Mouse (Mus musculus): ENCODE data around the gene Olfr49.
A peak's percentile ranks its signal among the peaks of the same experiment; 100 is the strongest.
"Not testable (repeated sequence)": the region's sequence is repeated elsewhere in the genome, so short reads cannot be mapped to it uniquely, and the experiment has no call there.

The Olfr49 gene

GRCm38 (mm10) chr14:54232143-54232542 is 52.6 kb downstream of the Olfr49 start:
- DNase-seq (ENCODE audit: low read depth, low spot score): no peak

DNA sequence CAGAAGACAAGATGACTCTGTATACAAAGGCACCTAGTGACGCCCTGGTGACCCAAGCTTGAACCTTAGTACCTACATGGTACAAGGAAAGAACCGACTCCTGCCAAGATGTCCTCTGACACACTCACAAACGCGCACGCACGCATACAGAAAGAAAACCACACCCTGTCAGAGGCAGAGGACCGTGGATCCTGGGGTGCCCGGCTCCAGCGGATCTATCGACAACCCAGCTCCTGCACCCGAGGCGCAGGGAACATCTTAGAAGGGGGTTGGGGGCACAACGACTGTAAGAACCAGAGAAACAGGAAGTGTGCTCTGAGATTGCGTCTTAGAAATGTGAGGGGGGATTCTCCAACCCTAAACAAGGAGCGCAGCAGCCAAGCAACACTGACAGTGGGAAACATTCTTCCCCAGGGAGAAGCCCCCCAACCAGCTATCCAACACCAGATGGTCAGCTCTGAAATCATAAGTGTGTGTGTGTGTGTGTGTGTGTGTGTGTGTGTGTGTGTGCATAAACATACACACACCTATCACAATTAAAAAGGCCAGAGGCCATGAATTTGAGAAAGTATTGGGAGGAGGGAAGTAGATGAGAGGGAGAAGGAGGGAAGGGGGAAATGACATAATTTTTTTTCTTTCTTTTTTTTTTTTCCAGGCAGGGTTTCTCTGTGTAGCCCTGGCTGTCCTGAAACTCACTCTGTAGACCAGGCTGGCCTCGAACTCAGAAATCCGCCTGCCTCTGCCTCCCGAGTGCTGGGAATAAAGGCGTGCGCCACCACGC is 53.4 kb downstream of the Olfr49 start:
- peak; percentile 87 for DNase-seq (ENCODE audit: low read depth, low spot score)

DNA sequence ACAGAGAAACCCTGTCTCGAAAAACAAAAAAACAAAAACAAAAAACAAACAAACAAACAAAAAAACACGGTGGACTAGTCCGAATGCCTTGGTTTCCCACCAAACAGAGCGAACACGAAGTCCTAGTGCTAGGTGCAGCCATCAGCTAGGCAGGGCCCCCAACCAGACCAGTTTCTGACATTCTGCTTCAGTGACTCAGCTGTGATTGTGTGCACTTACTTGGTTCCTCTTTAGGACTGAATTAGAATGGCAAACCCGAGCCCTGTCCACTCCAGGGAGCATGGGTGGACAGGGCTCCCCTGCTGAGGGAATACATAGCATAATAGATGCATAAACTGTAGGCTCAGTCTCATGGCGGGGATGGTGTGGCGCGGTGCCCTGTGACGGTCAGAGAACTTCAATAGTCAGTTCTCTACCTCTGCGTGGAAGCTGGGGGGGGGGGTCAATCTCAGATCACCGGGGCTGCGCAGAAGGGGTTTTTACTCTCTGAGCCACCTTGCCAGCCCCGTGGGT is 54.0 kb downstream of the Olfr49 start:
- no peak for DNase-seq (ENCODE audit: low read depth, low spot score)

DNA sequence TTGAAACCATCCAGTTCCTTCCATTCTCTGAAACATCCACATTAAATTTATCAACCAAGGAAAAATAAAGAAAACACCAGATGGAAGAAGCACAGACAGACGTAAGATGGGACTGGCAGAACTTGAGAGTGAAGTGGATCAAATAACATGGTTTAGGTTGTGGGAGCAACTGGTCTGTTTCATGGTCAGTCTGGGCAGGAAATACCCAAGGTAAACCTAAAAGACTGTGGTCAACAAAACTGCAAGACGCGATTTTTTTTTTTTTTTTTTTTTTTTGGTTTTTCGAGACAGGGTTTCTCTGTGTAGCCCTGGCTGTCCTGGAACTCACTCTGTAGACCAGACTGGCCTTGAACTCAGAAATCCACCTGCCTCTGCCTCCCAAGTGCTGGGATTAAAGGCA is 54.9 kb downstream of the Olfr49 start:
- DNase-seq (ENCODE audit: low read depth, low spot score): not testable (repeated sequence)

DNA sequence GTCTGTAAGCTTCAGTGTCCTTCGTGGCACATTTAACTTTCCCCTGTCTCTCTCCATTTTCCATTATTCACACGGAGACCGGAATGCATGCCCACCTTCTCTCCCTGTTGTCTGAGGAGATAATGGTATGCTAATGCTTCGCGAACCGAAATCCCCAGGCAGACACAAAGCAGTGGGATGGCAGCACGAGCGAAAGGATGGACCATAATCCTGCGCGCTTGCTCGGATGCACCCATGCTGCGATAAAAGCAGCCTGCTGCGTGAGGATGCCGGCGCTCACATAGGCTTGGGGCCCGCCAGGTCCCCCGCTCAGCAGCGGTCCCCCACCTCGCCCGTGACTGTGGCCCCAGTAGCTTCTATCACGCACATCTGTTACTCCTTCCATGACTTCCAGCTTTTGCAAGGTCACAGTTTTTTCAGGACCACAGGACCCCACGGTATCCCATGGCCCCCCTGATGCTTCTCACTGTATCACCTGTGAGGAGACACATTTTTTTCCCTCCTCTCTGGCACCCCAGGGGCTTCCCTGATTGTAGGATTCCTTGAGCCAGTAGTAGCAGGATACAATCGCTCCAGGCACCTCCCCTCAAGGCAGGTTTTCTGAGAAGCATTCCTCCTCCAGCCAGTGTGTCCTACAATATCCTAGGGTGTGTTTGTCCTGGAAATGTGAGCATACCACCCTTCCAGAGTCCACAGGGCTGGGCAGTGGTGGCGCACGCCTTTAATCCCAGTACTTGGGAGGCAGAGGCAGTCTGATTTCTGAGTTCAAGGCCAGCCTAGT is 55.6 kb downstream of the Olfr49 start:
- DNase-seq (ENCODE audit: low read depth, low spot score): peak; percentile 60

DNA sequence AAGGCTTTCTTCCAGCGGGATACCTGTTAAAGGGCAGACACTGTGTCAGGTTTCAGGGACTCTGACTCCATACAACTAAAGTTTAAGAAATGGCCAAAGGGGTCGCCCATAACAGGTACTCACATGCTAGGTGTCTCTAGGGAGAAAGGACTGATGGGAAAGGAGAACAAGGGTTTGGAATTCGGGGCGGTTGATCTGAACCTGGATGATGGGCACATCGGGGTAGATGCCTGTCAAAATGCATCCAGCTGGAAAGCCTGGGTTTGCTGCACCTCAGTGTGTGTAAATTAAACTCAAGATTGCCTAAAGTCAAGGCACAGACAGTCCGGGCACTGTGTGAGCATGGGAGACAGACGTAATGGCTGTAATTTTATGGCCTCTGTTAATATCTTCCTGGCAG is 56.2 kb downstream of the Olfr49 start:
- DNase-seq (ENCODE audit: low read depth, low spot score): no peak
